Mouse (Mus musculus): Measurements from ENCODE around the gene Tfdp1. TPM values are rescaled to one million over a fixed set of nuclear protein-coding genes. Genes with fewer than 3 reads are reported as not detected.
A peak's percentile ranks its signal among the peaks of the same experiment; 100 is the strongest.

Gene Tfdp1
- 217 and 230 TPM in 2 replicates for polyA plus RNA-seq (2014; fragmentation: Nextera tagmentation; extraction: Ambion mirVana)

DNA sequence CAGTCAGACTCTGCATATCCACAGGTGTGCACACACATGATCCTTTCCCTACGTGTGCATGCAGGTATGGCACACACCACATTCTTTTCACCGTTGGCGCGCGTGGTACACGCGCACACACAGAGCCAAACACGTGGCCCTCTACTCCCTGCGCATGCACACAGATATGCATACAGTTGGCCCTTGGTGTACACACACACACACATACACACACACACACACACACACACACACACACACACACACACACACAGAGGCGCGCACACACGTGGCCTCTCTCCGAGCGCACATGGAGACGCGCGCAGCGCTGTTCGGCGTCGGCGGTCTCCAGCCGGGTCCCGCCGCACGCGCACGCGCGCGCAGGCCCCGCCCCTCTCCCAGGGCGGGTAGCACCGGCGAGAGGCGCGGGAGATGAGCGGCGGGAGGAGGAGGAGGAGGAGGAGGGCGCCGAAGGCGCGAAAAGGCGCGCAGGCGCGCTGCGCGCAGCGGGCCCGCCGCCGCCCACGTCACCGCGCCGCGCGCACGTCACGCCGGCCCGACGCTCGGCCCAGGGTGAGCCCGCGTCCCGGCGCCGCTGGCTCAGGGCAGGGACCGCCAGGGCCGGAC is at the start of gene Tfdp1:
Gene Tfdp1 (plus strand): TSS at position 497 of the 606 bp plus-strand sequence.
- WGBS, result 2% methylated on average over 58 of the region's 72 CpGs
- Histone ChIP-seq H3K9ac (ENCODE audit: low read depth, low read length) (peak within 1 kb of the TSS; percentile 99), H3K27ac (ENCODE audit: low read depth, low read length) (peak within 1 kb of the TSS; percentile 89), H3K36me3 (ENCODE audit: control insufficient read depth, insufficient read depth, low read length) (peaks cover 18% of the 10 kb centered on the region), H3K9me3 (ENCODE audit: control insufficient read depth, low read length) (no peaks in the 10 kb centered on the region), H3K27me3 (replicated peaks; ENCODE audit: control insufficient read depth, insufficient read depth, low read length) (no peaks in the 10 kb centered on the region), H3K4me1 (replicated peaks; ENCODE audit: control insufficient read depth, insufficient read depth, low read length) (peaks cover 37% of the 10 kb centered on the region), H3K4me2 (peak within 1 kb of the TSS; percentile 85), H3K4me3 (ENCODE audit: low read depth, low read length) (peak within 1 kb of the TSS; percentile 96)
- ATAC-seq (replicated peaks; ENCODE audit: low FRiP score) (peak; percentile 92), DNase-seq (ENCODE audit: low spot score) (peak; percentile 84)

GRCm38 (mm10) chr8:13292364-13292763 is 46.2 kb upstream of the Tfdp1 start:
- H3K36me3 ChIP-seq (ENCODE audit: control insufficient read depth, insufficient read depth, low read length), result peaks cover 16% of the 10 kb centered on the region
- H3K27ac ChIP-seq (ENCODE audit: low read depth, low read length), result no peak overlapping the region
- H3K4me3 ChIP-seq (ENCODE audit: low read depth, low read length), result no peak overlapping the region
- no peaks in the 10 kb centered on the region for H3K9me3 ChIP-seq (ENCODE audit: control insufficient read depth, low read length)
- no peaks in the 10 kb centered on the region for H3K4me1 ChIP-seq (replicated peaks; ENCODE audit: control insufficient read depth, insufficient read depth, low read length)
- DNase-seq (ENCODE audit: low spot score), result peak; percentile 75
- no peak overlapping the region for H3K4me2 ChIP-seq
- H3K9ac ChIP-seq (ENCODE audit: low read depth, low read length), result no peak overlapping the region
- ATAC-seq (replicated peaks; ENCODE audit: low FRiP score), result no peak
- H3K27me3 ChIP-seq (replicated peaks; ENCODE audit: control insufficient read depth, insufficient read depth, low read length), result no peaks in the 10 kb centered on the region
- 27% methylated on average over 9 of the region's 9 CpGs for WGBS

DNA sequence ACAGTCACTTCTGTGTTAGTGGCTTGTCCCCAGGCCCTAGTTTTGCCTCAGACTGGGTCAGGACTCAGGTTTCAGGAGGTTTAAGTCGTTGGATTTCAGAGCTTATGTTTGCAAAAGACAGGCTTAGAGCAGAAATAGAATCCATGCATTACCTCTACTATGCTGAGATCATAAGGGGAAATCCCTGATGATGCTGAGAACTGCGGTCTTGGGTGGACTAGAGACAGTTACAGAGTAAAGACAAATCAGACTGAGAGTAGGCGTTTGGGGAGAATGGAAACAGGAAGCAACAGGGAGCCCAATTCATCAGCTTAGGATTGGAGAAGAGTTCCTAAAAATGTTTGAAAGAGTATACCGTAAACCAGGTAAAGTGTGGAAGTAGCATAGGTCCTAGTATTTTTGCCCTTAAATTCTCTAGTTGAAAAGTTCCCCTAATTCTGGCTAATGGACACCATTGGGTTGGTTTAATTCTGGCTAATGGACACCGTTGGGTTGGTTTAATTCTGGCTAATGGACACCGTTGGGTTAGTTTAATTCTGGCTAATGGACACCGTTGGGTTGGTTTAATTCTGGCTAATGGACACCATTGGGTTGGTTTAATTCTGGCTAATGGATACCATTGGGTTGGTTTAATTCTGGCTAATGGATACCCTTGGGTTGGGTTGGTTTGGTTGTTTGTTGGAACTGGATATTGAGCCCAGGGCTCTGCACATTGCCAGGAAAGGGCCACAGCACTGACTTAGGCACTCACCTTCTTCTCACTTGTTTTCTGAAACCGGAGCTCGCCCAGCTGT is 44.7 kb upstream of the Tfdp1 start:
- H3K4me1 ChIP-seq (replicated peaks; ENCODE audit: control insufficient read depth, insufficient read depth, low read length), result no peaks in the 10 kb centered on the region
- H3K4me3 ChIP-seq (ENCODE audit: low read depth, low read length), result no peak overlapping the region
- DNase-seq (ENCODE audit: low spot score) (no peak), ATAC-seq (replicated peaks; ENCODE audit: low FRiP score) (no peak)
- WGBS, result 92% methylated on average over 9 of the region's 9 CpGs
- H3K27me3 ChIP-seq (replicated peaks; ENCODE audit: control insufficient read depth, insufficient read depth, low read length), result no peaks in the 10 kb centered on the region
- peaks cover 16% of the 10 kb centered on the region for H3K36me3 ChIP-seq (ENCODE audit: control insufficient read depth, insufficient read depth, low read length)
- no peak overlapping the region for H3K9ac ChIP-seq (ENCODE audit: low read depth, low read length)
- H3K4me2 ChIP-seq, result no peak overlapping the region
- H3K9me3 ChIP-seq (ENCODE audit: control insufficient read depth, low read length), result no peaks in the 10 kb centered on the region
- no peak overlapping the region for H3K27ac ChIP-seq (ENCODE audit: low read depth, low read length)

DNA sequence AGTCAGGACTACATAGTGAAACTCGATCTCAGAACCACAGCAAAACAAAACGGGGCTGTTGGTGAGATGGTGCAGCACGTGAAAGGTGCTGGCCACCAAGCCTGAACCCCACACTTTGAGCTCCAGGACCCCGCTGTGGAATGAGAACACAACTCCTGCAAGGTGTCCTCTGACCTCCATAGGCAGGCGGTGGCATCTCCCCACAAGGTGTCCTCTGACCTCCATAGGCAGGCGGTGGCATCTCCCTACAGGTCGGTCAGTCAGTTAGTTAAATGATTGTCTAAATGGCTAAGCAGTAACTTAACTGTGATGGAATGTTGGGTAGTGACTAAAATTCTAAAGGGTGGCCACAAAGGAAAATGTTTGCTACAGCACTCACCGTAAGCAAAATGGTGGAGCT is 39.0 kb upstream of the Tfdp1 start:
- Histone ChIP-seq H3K27me3 (replicated peaks; ENCODE audit: control insufficient read depth, insufficient read depth, low read length) (no peaks in the 10 kb centered on the region), H3K27ac (ENCODE audit: low read depth, low read length) (no peak overlapping the region), H3K9me3 (ENCODE audit: control insufficient read depth, low read length) (no peaks in the 10 kb centered on the region), H3K4me3 (ENCODE audit: low read depth, low read length) (no peak overlapping the region), H3K9ac (ENCODE audit: low read depth, low read length) (no peak overlapping the region), H3K36me3 (ENCODE audit: control insufficient read depth, insufficient read depth, low read length) (peaks cover 29% of the 10 kb centered on the region), H3K4me2 (no peak overlapping the region), H3K4me1 (replicated peaks; ENCODE audit: control insufficient read depth, insufficient read depth, low read length) (no peaks in the 10 kb centered on the region)
- no peak for DNase-seq (ENCODE audit: low spot score)
- no peak for ATAC-seq (replicated peaks; ENCODE audit: low FRiP score)
- 93% methylated on average over 8 of the region's 8 CpGs for WGBS

- peaks cover 23% of the 10 kb centered on the region for H3K36me3 ChIP-seq (ENCODE audit: control insufficient read depth, insufficient read depth, low read length)
- H3K4me3 ChIP-seq (ENCODE audit: low read depth, low read length), result no peak overlapping the region
Observed at GRCm38 (mm10) chr8:13301036-13301435, 37.5 kb upstream of the Tfdp1 start.

GRCm38 (mm10) chr8:13305459-13305858 is 33.1 kb upstream of the Tfdp1 start:
- Histone ChIP-seq H3K27ac (ENCODE audit: low read depth, low read length) (no peak overlapping the region), H3K4me2 (no peak overlapping the region), H3K4me3 (ENCODE audit: low read depth, low read length) (no peak overlapping the region), H3K9me3 (ENCODE audit: control insufficient read depth, low read length) (no peaks in the 10 kb centered on the region), H3K27me3 (replicated peaks; ENCODE audit: control insufficient read depth, insufficient read depth, low read length) (no peaks in the 10 kb centered on the region), H3K4me1 (replicated peaks; ENCODE audit: control insufficient read depth, insufficient read depth, low read length) (no peaks in the 10 kb centered on the region), H3K36me3 (ENCODE audit: control insufficient read depth, insufficient read depth, low read length) (peaks cover 11% of the 10 kb centered on the region), H3K9ac (ENCODE audit: low read depth, low read length) (no peak overlapping the region)
- no peak for DNase-seq (ENCODE audit: low spot score)
- no peak for ATAC-seq (replicated peaks; ENCODE audit: low FRiP score)
- 93% methylated on average over 6 of the region's 6 CpGs for WGBS

More at GRCm38 (mm10) chr8:13301036-13301435, 37.5 kb upstream of the Tfdp1 start:
- H3K4me2 ChIP-seq, result no peak overlapping the region
- DNase-seq (ENCODE audit: low spot score) (no peak), ATAC-seq (replicated peaks; ENCODE audit: low FRiP score) (no peak)
- H3K4me1 ChIP-seq (replicated peaks; ENCODE audit: control insufficient read depth, insufficient read depth, low read length), result no peaks in the 10 kb centered on the region
- no peaks in the 10 kb centered on the region for H3K9me3 ChIP-seq (ENCODE audit: control insufficient read depth, low read length)
- H3K27me3 ChIP-seq (replicated peaks; ENCODE audit: control insufficient read depth, insufficient read depth, low read length), result no peaks in the 10 kb centered on the region
- 92% methylated on average over 7 of the region's 7 CpGs for WGBS
- H3K27ac ChIP-seq (ENCODE audit: low read depth, low read length), result no peak overlapping the region
- H3K9ac ChIP-seq (ENCODE audit: low read depth, low read length), result no peak overlapping the region

GRCm38 (mm10) chr8:13305884-13306283 is 32.7 kb upstream of the Tfdp1 start:
- no peak overlapping the region for H3K4me3 ChIP-seq (ENCODE audit: low read depth, low read length)
- H3K36me3 ChIP-seq (ENCODE audit: control insufficient read depth, insufficient read depth, low read length), result peaks cover 11% of the 10 kb centered on the region
- H3K9me3 ChIP-seq (ENCODE audit: control insufficient read depth, low read length), result no peaks in the 10 kb centered on the region
- no peaks in the 10 kb centered on the region for H3K4me1 ChIP-seq (replicated peaks; ENCODE audit: control insufficient read depth, insufficient read depth, low read length)
- H3K27me3 ChIP-seq (replicated peaks; ENCODE audit: control insufficient read depth, insufficient read depth, low read length), result no peaks in the 10 kb centered on the region
- no peak overlapping the region for H3K9ac ChIP-seq (ENCODE audit: low read depth, low read length)
- no peak overlapping the region for H3K27ac ChIP-seq (ENCODE audit: low read depth, low read length)
- ATAC-seq (replicated peaks; ENCODE audit: low FRiP score) (no peak), DNase-seq (ENCODE audit: low spot score) (no peak)
- no peak overlapping the region for H3K4me2 ChIP-seq
- WGBS, result 93% methylated on average over 4 of the region's 4 CpGs

DNA sequence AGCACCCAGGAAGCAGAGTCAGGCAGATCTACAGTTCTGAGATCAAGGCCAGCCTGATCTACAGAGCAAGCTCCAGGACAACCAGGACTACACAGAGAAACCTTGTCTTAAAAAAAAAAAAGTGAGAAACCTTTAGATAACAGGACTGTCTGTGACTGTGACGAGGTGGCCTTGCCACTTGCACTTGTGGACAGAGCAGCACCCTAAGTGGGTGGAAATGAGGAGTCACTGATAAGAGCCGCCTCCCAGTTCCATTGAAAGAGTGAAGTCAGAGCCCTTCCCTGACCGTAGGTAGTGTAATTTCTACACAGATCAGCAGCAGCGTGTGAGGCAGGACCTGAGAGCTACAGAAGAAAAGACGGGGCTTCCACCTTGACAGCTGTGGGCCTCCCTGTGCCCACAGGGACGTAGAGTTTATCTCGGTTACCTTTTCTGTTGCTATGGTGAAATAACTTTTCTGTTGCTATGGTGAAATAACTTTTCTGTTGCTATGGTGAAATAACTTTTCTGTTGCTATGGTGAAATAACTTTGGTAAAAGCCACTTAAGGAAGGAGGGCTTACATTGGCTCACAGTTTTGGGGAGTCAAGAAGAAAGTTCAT is 32.1 kb upstream of the Tfdp1 start:
- Histone ChIP-seq H3K4me1 (replicated peaks; ENCODE audit: control insufficient read depth, insufficient read depth, low read length) (no peaks in the 10 kb centered on the region), H3K9ac (ENCODE audit: low read depth, low read length) (no peak overlapping the region), H3K27ac (ENCODE audit: low read depth, low read length) (no peak overlapping the region), H3K4me3 (ENCODE audit: low read depth, low read length) (no peak overlapping the region), H3K27me3 (replicated peaks; ENCODE audit: control insufficient read depth, insufficient read depth, low read length) (no peaks in the 10 kb centered on the region), H3K36me3 (ENCODE audit: control insufficient read depth, insufficient read depth, low read length) (peaks cover 11% of the 10 kb centered on the region), H3K4me2 (no peak overlapping the region), H3K9me3 (ENCODE audit: control insufficient read depth, low read length) (no peaks in the 10 kb centered on the region)
- 62% methylated on average over 7 of the region's 7 CpGs for WGBS
- DNase-seq (ENCODE audit: low spot score) (no peak), ATAC-seq (replicated peaks; ENCODE audit: low FRiP score) (0 out of 2 replicates have a peak, but pooled peaks have one; percentile 43)
